Mouse (Mus musculus) lung, postnatal 0 days (tissue): ENCODE data around the gene Catsper3. TPM values are rescaled to one million over a fixed set of nuclear protein-coding genes. Genes with fewer than 3 reads are reported as not detected.

Experiments used
- ATAC-seq: fragments of 200-750 bp; cut with Nextera tagmentation; 2 replicates; pipeline ENCODE4 v1.8.0; 2017; ENCODE audit warnings: moderate library complexity
- DNase-seq: peaks from one replicate; pipeline ENCODE4 v3.0.0-alpha.2; 2016; ENCODE audit warnings: low spot score
- H3K27ac ChIP-seq: fragments of 300-500 bp; sonication (generic); 2 replicates; pipeline ENCODE4 v1.5.1; 2014; ENCODE audit warnings: antibody characterized with exemption, mild to moderate bottlenecking, low read length, mixed read lengths
- H3K27me3 ChIP-seq: fragments of 300-500 bp; sonication (generic); replicated peaks from 2 replicates; pipeline ENCODE4 v1.6.1; 2014; ENCODE audit warnings: low read length, mixed read lengths; ENCODE audit not compliant: insufficient read depth
- H3K36me3 ChIP-seq: fragments of 300-500 bp; sonication (generic); 2 replicates; pipeline ENCODE4 v1.6.1; 2014; ENCODE audit warnings: low read length, mixed read lengths; ENCODE audit not compliant: insufficient read depth
- H3K4me1 ChIP-seq: fragments of 300-500 bp; sonication (generic); 2 replicates; pipeline ENCODE4 v1.6.1; 2014; ENCODE audit warnings: antibody characterized with exemption, low read depth, low read length, mixed read lengths; ENCODE audit not compliant: insufficient read depth
- H3K4me2 ChIP-seq: fragments of 300-500 bp; sonication (generic); replicated peaks from 2 replicates; pipeline ENCODE4 v1.6.1; 2014; ENCODE audit warnings: low read depth, mild to moderate bottlenecking, low read length, moderate library complexity, mixed read lengths
- H3K4me3 ChIP-seq: fragments of 300-500 bp; sonication (generic); 2 replicates; pipeline ENCODE4 v1.5.1; 2014; ENCODE audit warnings: low read depth, low read length
- H3K9ac ChIP-seq: fragments of 300-500 bp; sonication (generic); replicated peaks from 2 replicates; pipeline ENCODE4 v1.6.1; 2014; ENCODE audit warnings: low read depth, mild to moderate bottlenecking
- H3K9me3 ChIP-seq: fragments of 300-500 bp; sonication (generic); 2 replicates; pipeline ENCODE4 v1.6.1; 2016; ENCODE audit warnings: low read length, mixed read lengths
- CTCF ChIP-seq: IDR thresholded peaks from 2 replicates; pipeline ENCODE4 v1.5.1; 2016; ENCODE audit warnings: antibody characterized with exemption, mild to moderate bottlenecking
- EP300 ChIP-seq: IDR thresholded peaks from 2 replicates; pipeline ENCODE4 v1.6.1; 2016; ENCODE audit warnings: antibody characterized with exemption, mild to moderate bottlenecking, control low read depth
- WGBS: fragments of 180-500 bp; shearing (Covaris S2); extraction: QIAGEN DNeasy Blood & Tissue Kit; methylation state at CpG from one replicate; pipeline ENCODE4 v1.1.7; 2014; 5-methylcytosine and 5-hydroxymethylcytosine counted together
- polyA plus RNA-seq: library from polyadenylated mRNA; unstranded; fragments of >200 nt; fragmentation: Nextera tagmentation; extraction: Ambion mirVana; gene quantifications from 2 replicates; pipeline ENCODE4 v1.2.1, GENCODE M21; 2015

The Catsper3 gene
- polyA plus RNA-seq, 1 experiment from 2014 or later: 0.18 TPM

GRCm38 (mm10) chr13:55840223-55840622 lies 55.9 kb downstream of the Catsper3 start:
- TF ChIP-seq CTCF (no peak), EP300 (no peak)
- Histone ChIP-seq H3K36me3 (no peaks in the 10 kb centered on the region), H3K4me1 (no peaks in the 10 kb centered on the region), H3K9ac (no peak overlapping the region), H3K4me2 (no peak overlapping the region), H3K27ac (no peak overlapping the region), H3K27me3 (peaks cover 58% of the 10 kb centered on the region), H3K4me3 (no peak overlapping the region), H3K9me3 (0 out of 2 replicates have a peak, but pooled peaks cover 6% of the 10 kb centered on the region)
- no peak for DNase-seq
- WGBS: 45% methylated on average over 14 of the region's 14 CpGs
- ATAC-seq: no peak

DNA sequence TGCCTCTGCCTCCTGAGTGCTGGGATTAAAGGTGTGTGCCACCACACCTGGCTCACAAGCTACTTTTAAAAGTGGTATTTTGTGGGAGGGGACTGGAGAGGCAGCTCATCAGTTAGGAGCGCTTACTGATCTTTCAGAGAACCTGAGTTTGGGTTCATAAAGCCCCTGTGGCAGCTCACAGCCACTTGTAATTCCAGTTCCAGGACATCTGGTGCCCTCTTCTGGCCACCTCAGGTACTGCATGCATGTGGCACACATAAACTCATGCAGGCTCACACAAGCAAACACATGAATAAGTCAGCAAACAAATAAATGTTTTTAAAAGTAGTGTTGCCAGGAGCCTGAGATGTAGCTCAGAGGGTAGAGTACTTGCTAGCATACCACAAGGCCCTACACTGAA lies 59.3 kb downstream of the Catsper3 start:
- no peak overlapping the region for H3K9ac ChIP-seq
- no peak overlapping the region for H3K4me3 ChIP-seq
- no peak overlapping the region for H3K4me2 ChIP-seq
- peaks cover 25% of the 10 kb centered on the region for H3K27me3 ChIP-seq
- ATAC-seq (no peak), DNase-seq (no peak)
- WGBS: 96% methylated on average over 1 of the region's 1 CpGs
- TF ChIP-seq EP300 (no peak), CTCF (peak; percentile 53)
- H3K36me3 ChIP-seq: no peaks in the 10 kb centered on the region
- H3K27ac ChIP-seq: no peak overlapping the region
- no peaks in the 10 kb centered on the region for H3K4me1 ChIP-seq
- 0 out of 2 replicates have a peak, but pooled peaks cover 6% of the 10 kb centered on the region for H3K9me3 ChIP-seq

DNA sequence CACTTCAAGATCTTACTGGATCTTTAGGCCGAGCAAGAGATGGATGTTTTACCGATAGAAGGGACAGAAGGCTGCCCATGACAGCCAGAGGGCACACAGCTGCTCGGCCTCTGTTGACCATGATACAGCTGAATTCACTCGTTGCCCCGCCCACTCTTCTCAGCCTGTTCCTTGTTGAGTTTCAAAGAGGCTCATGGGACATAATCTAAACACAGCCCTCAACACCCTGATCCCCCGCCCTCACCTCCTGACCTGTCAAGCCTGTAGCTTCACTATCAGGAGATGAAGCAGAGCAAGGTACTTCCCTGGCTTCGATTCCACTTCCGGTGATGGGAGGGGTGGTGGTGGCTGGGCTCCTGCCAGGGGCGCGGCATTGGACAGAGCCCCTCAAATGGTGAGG lies 63.4 kb downstream of the Catsper3 start:
- Histone ChIP-seq H3K27me3 (0 out of 2 replicates have a peak, but pooled peaks cover 5% of the 10 kb centered on the region), H3K9ac (no peak overlapping the region), H3K9me3 (0 out of 2 replicates have a peak, but pooled peaks cover 6% of the 10 kb centered on the region), H3K36me3 (no peaks in the 10 kb centered on the region), H3K4me3 (no peak overlapping the region), H3K4me2 (peak overlapping the region; percentile 27), H3K27ac (no peak overlapping the region), H3K4me1 (no peaks in the 10 kb centered on the region)
- peak; percentile 44 for DNase-seq
- TF ChIP-seq EP300 (no peak), CTCF (peak; percentile 3; the same call in 1 of the 2 replicates)
- peak; percentile 47 for ATAC-seq
- 6% methylated on average over 10 of the region's 10 CpGs for WGBS

DNA sequence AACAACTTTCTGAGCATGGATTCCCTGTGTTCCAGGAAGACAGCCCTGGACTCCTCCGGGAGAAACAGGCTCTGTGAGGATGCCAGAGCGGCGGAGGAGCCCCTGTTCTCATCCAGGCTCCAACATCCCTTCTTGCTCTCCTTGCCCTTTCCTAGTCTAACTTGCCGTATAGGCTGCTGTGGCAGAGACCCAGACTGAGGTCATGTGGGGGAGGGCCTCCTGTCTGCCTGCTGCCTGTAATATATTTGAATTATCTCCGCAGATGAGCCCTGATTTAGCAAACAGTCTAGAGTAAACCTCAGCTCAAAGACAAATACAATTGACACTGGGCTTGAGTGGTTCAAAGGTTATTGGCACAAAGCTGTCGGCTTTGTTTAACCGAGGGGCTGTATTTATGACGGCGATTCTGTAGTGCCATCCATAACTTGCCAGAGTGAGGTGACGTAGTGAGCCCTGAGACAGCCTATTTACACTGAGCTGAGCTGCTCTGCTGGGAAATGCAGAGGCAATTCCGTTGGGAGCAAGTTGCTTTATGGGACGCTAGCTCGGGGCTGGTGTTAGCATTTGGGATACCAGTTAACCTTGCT lies 64.3 kb downstream of the Catsper3 start:
- TF ChIP-seq EP300 (no peak), CTCF (no peak)
- Histone ChIP-seq H3K9me3 (0 out of 2 replicates have a peak, but pooled peaks cover 3% of the 10 kb centered on the region), H3K27me3 (0 out of 2 replicates have a peak, but pooled peaks cover 5% of the 10 kb centered on the region), H3K9ac (no peak overlapping the region), H3K36me3 (no peaks in the 10 kb centered on the region), H3K4me2 (no peak overlapping the region), H3K4me3 (no peak overlapping the region), H3K4me1 (no peaks in the 10 kb centered on the region), H3K27ac (no peak overlapping the region)
- ATAC-seq: no peak
- DNase-seq: no peak
- 15% methylated on average over 13 of the region's 13 CpGs for WGBS

DNA sequence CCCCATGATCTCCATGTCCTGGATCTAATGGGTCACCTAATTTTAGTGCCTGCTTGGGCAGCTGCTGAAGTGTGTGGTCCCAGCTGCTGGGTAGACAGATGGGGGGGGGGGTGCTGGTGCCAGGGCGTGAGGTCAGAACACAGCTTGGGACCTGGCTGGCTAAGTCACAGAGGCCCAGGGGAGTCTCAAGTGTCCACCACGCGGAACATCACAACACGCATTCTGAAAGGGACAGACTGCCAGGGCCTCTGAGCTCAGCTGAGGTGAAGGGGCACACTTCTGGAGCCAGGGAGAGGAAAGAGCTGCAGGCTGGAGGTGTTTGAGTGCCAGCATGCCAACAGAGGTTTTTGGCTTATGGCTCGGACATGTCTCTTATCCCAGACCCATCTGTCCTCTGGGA lies 66.4 kb downstream of the Catsper3 start:
- no peaks in the 10 kb centered on the region for H3K36me3 ChIP-seq
- WGBS: 67% methylated on average over 5 of the region's 5 CpGs
- TF ChIP-seq EP300 (no peak), CTCF (no peak)
- no peak overlapping the region for H3K4me3 ChIP-seq
- 0 out of 2 replicates have a peak, but pooled peaks cover 5% of the 10 kb centered on the region for H3K27me3 ChIP-seq
- DNase-seq: no peak
- no peak overlapping the region for H3K9ac ChIP-seq
- no peaks in the 10 kb centered on the region for H3K9me3 ChIP-seq
- ATAC-seq: no peak
- H3K4me2 ChIP-seq: no peak overlapping the region
- no peaks in the 10 kb centered on the region for H3K4me1 ChIP-seq
- no peak overlapping the region for H3K27ac ChIP-seq

- Histone ChIP-seq H3K4me2 (no peak overlapping the region), H3K9ac (no peak overlapping the region), H3K27ac (no peak overlapping the region), H3K9me3 (no peaks in the 10 kb centered on the region), H3K36me3 (no peaks in the 10 kb centered on the region), H3K4me3 (no peak overlapping the region), H3K27me3 (0 out of 2 replicates have a peak, but pooled peaks cover 5% of the 10 kb centered on the region), H3K4me1 (no peaks in the 10 kb centered on the region)
- WGBS: 65% methylated on average over 3 of the region's 3 CpGs
- ATAC-seq: no peak
- TF ChIP-seq CTCF: no peak
- no peak for TF ChIP-seq EP300
- DNase-seq: no peak
Measured at GRCm38 (mm10) chr13:55852205-55852604, 67.8 kb downstream of the Catsper3 start.

- ATAC-seq: peak; percentile 49
- no peaks in the 10 kb centered on the region for H3K36me3 ChIP-seq
Measured at GRCm38 (mm10) chr13:55855793-55856192, 71.4 kb downstream of the Catsper3 start.

More at GRCm38 (mm10) chr13:55855793-55856192, 71.4 kb downstream of the Catsper3 start:
- Histone ChIP-seq H3K27me3 (no peaks in the 10 kb centered on the region), H3K9me3 (no peaks in the 10 kb centered on the region), H3K4me2 (no peak overlapping the region), H3K4me3 (no peak overlapping the region), H3K27ac (no peak overlapping the region), H3K9ac (no peak overlapping the region), H3K4me1 (no peaks in the 10 kb centered on the region)
- TF ChIP-seq EP300 (no peak), CTCF (no peak)
- 32% methylated on average over 7 of the region's 7 CpGs for WGBS
- DNase-seq: peak; percentile 16
